Mouse (Mus musculus) forebrain, embryonic 16.5 days (tissue): ENCODE measurements around the gene Them5. TPM values are rescaled to one million over a fixed set of nuclear protein-coding genes. Genes with fewer than 3 reads are reported as not detected.

Experiments
- ATAC-seq: fragments of 200-750 bp; cut with Nextera tagmentation; 2 replicates; pipeline ENCODE4 v1.8.0; 2017; ENCODE audit warnings: mild to moderate bottlenecking, moderate library complexity
- H3K27ac ChIP-seq: fragments of 300-500 bp; sonication (generic); 2 replicates; pipeline ENCODE4 v1.5.1; 2014; ENCODE audit warnings: low read length, control low read depth
- H3K27me3 ChIP-seq: fragments of 300-500 bp; sonication (generic); replicated peaks from 2 replicates; pipeline ENCODE4 v1.6.1; 2014; ENCODE audit warnings: low read length; ENCODE audit not compliant: control insufficient read depth, insufficient read depth
- H3K36me3 ChIP-seq: fragments of 300-500 bp; sonication (generic); 2 replicates; pipeline ENCODE4 v1.6.1; 2014; ENCODE audit not compliant: control insufficient read depth, insufficient read depth
- H3K4me1 ChIP-seq: fragments of 300-500 bp; sonication (generic); replicated peaks from 2 replicates; pipeline ENCODE4 v1.6.1; 2014; ENCODE audit warnings: low read length; ENCODE audit not compliant: control insufficient read depth, insufficient read depth
- H3K4me2 ChIP-seq: fragments of 300-500 bp; sonication (generic); 2 replicates; pipeline ENCODE4 v1.6.1; 2014; ENCODE audit warnings: mild to moderate bottlenecking, low read length, control low read depth
- H3K4me3 ChIP-seq: fragments of 300-500 bp; sonication (generic); replicated peaks from 2 replicates; pipeline ENCODE4 v1.5.1; 2014; ENCODE audit warnings: mild to moderate bottlenecking, low read length, control low read depth
- H3K9ac ChIP-seq: fragments of 300-500 bp; sonication (generic); replicated peaks from 2 replicates; pipeline ENCODE4 v1.6.1; 2014; ENCODE audit warnings: low read depth, low read length, control low read depth
- H3K9me3 ChIP-seq: fragments of 300-500 bp; sonication (generic); 2 replicates; pipeline ENCODE4 v1.6.1; 2016; ENCODE audit warnings: low read length; ENCODE audit not compliant: control insufficient read depth
- WGBS: fragments of 180-500 bp; shearing (Covaris S2); extraction: QIAGEN DNeasy Blood & Tissue Kit; methylation state at CpG from one replicate; pipeline ENCODE4 v1.1.7; 2014; 5-methylcytosine and 5-hydroxymethylcytosine counted together
- polyA plus RNA-seq: library from polyadenylated mRNA; unstranded; fragments of >200 nt; fragmentation: Nextera tagmentation; extraction: Ambion mirVana; gene quantifications from 2 replicates; pipeline ENCODE4 v1.2.1, GENCODE M21; 2015

Them5 gene
- polyA plus RNA-seq, 1 experiment from 2014 or later, result 0.33 TPM

GRCm38 (mm10) chr3:94338522-94338921 is 3.4 kb upstream of the Them5 start:
- WGBS, result 86% methylated on average over 3 of the region's 3 CpGs
- Histone ChIP-seq H3K4me1 (no peaks in the 10 kb centered on the region), H3K27ac (no peak overlapping the region)

GRCm38 (mm10) chr3:94342552-94342951 is 653 bp downstream of the Them5 start:
- WGBS, result 48% methylated on average over 1 of the region's 1 CpGs
- peak; percentile 54; the same call in 1 of the 2 replicates for ATAC-seq
- Histone ChIP-seq H3K9me3 (no peaks in the 10 kb centered on the region), H3K27me3 (no peaks in the 10 kb centered on the region), H3K4me2 (no peak overlapping the region), H3K27ac (no peak overlapping the region), H3K4me3 (no peak overlapping the region), H3K36me3 (no peaks in the 10 kb centered on the region), H3K4me1 (no peaks in the 10 kb centered on the region), H3K9ac (no peak overlapping the region)

More at GRCm38 (mm10) chr3:94338522-94338921, 3.4 kb upstream of the Them5 start:
- H3K4me2 ChIP-seq, result no peak overlapping the region
- H3K4me3 ChIP-seq, result no peak overlapping the region
- no peaks in the 10 kb centered on the region for H3K9me3 ChIP-seq
- no peaks in the 10 kb centered on the region for H3K27me3 ChIP-seq
- H3K9ac ChIP-seq, result no peak overlapping the region
- ATAC-seq, result no peak
- no peaks in the 10 kb centered on the region for H3K36me3 ChIP-seq

GRCm38 (mm10) chr3:94344182-94344581 is 2.3 kb downstream of the Them5 start:
- no peak overlapping the region for H3K9ac ChIP-seq
- WGBS, result 91% methylated on average over 2 of the region's 2 CpGs

GRCm38 (mm10) chr3:94344897-94345296 is 3.0 kb downstream of the Them5 start:
- WGBS, result 60% methylated on average over 3 of the region's 3 CpGs
- H3K9me3 ChIP-seq, result no peaks in the 10 kb centered on the region
- no peak overlapping the region for H3K9ac ChIP-seq
- no peak for ATAC-seq
- no peak overlapping the region for H3K4me3 ChIP-seq
- no peak overlapping the region for H3K27ac ChIP-seq
- H3K27me3 ChIP-seq, result no peaks in the 10 kb centered on the region
- H3K4me2 ChIP-seq, result no peak overlapping the region
- H3K36me3 ChIP-seq, result no peaks in the 10 kb centered on the region
- no peaks in the 10 kb centered on the region for H3K4me1 ChIP-seq

More at GRCm38 (mm10) chr3:94344182-94344581, 2.3 kb downstream of the Them5 start:
- Histone ChIP-seq H3K4me1 (no peaks in the 10 kb centered on the region), H3K27me3 (no peaks in the 10 kb centered on the region), H3K27ac (no peak overlapping the region), H3K4me2 (no peak overlapping the region), H3K36me3 (no peaks in the 10 kb centered on the region), H3K9me3 (no peaks in the 10 kb centered on the region), H3K4me3 (no peak overlapping the region)
- no peak for ATAC-seq

GRCm38 (mm10) chr3:94348146-94348545 is 6.2 kb downstream of the Them5 start:
- no peaks in the 10 kb centered on the region for H3K4me1 ChIP-seq
- 85% methylated on average over 2 of the region's 2 CpGs for WGBS
- no peak overlapping the region for H3K4me3 ChIP-seq
- H3K9me3 ChIP-seq, result no peaks in the 10 kb centered on the region
- H3K36me3 ChIP-seq, result no peaks in the 10 kb centered on the region
- no peaks in the 10 kb centered on the region for H3K27me3 ChIP-seq
- no peak for ATAC-seq
- H3K4me2 ChIP-seq, result no peak overlapping the region
- no peak overlapping the region for H3K27ac ChIP-seq
- no peak overlapping the region for H3K9ac ChIP-seq

GRCm38 (mm10) chr3:94360812-94361211 is 18.9 kb downstream of the Them5 start:
- 4% methylated on average over 1 of the region's 1 CpGs for WGBS
- Histone ChIP-seq H3K4me1 (peaks cover 5% of the 10 kb centered on the region; the same call in 1 of the 2 replicates), H3K36me3 (no peaks in the 10 kb centered on the region), H3K9ac (no peak overlapping the region), H3K4me3 (no peak overlapping the region), H3K27me3 (0 out of 2 replicates have a peak, but pooled peaks cover 3% of the 10 kb centered on the region), H3K4me2 (no peak overlapping the region), H3K9me3 (0 out of 2 replicates have a peak, but pooled peaks cover 3% of the 10 kb centered on the region), H3K27ac (no peak overlapping the region)
- no peak for ATAC-seq

GRCm38 (mm10) chr3:94362138-94362537 is 20.2 kb downstream of the Them5 start, which contains the start of gene C2cd4d:
C2cd4d (plus strand) TSS chr3:94362438.
- H3K9ac ChIP-seq, result peak within 1 kb of the TSS; percentile 87
- H3K27ac ChIP-seq, result no peak within 1 kb of the TSS
- WGBS, result 32% methylated on average over 7 of the region's 7 CpGs
- H3K4me1 ChIP-seq, result peaks cover 5% of the 10 kb centered on the region; the same call in 1 of the 2 replicates
- no peak for ATAC-seq
- 0 out of 2 replicates have a peak, but pooled peaks cover 3% of the 10 kb centered on the region for H3K9me3 ChIP-seq
- H3K27me3 ChIP-seq, result 0 out of 2 replicates have a peak, but pooled peaks cover 3% of the 10 kb centered on the region
- H3K4me2 ChIP-seq, result peak within 1 kb of the TSS; percentile 83
- peak within 1 kb of the TSS; percentile 60 for H3K4me3 ChIP-seq
- H3K36me3 ChIP-seq, result no peaks in the 10 kb centered on the region

GRCm38 (mm10) chr3:94363291-94364153 is 21.6 kb downstream of the Them5 start:
- Histone ChIP-seq H3K4me2 (peak overlapping the region; percentile 83), H3K4me3 (peak overlapping the region; percentile 60), H3K27me3 (0 out of 2 replicates have a peak, but pooled peaks cover 3% of the 10 kb centered on the region), H3K27ac (no peak overlapping the region), H3K9me3 (0 out of 2 replicates have a peak, but pooled peaks cover 3% of the 10 kb centered on the region), H3K36me3 (no peaks in the 10 kb centered on the region), H3K4me1 (peaks cover 5% of the 10 kb centered on the region; the same call in 1 of the 2 replicates), H3K9ac (peak overlapping the region; percentile 87)
- ATAC-seq, result peak; percentile 74
- 6% methylated on average over 95 of the region's 97 CpGs for WGBS

GRCm38 (mm10) chr3:94364154-94364526 is 22.2 kb downstream of the Them5 start:
- WGBS, result 2% methylated on average over 23 of the region's 23 CpGs
- H3K27ac ChIP-seq, result no peak overlapping the region
- no peaks in the 10 kb centered on the region for H3K36me3 ChIP-seq
- H3K4me3 ChIP-seq, result peak overlapping the region; percentile 60
- H3K9ac ChIP-seq, result peak overlapping the region; percentile 87
- peaks cover 5% of the 10 kb centered on the region; the same call in 1 of the 2 replicates for H3K4me1 ChIP-seq
- 0 out of 2 replicates have a peak, but pooled peaks cover 3% of the 10 kb centered on the region for H3K9me3 ChIP-seq
- H3K4me2 ChIP-seq, result peak overlapping the region; percentile 83
- ATAC-seq, result peak; percentile 49; the same call in 1 of the 2 replicates
- 0 out of 2 replicates have a peak, but pooled peaks cover 3% of the 10 kb centered on the region for H3K27me3 ChIP-seq
